Mouse (Mus musculus) heart, postnatal 0 days (tissue): ENCODE data around the gene Tent5b. TPM values are rescaled to one million over a fixed set of nuclear protein-coding genes. Genes with fewer than 3 reads are reported as not detected.

ENCODE experiments used
- ATAC-seq: fragments of 200-750 bp; cut with Nextera tagmentation; 2 replicates; pipeline ENCODE4 v1.8.0; 2017; ENCODE audit warnings: low read depth, moderate number of reproducible peaks, moderate library complexity; ENCODE audit not compliant: insufficient read depth
- DNase-seq: peaks from one replicate; pipeline ENCODE4 v3.0.0-alpha.2; 2016; ENCODE audit warnings: low spot score
- H3K27ac ChIP-seq: fragments of 300-500 bp; sonication (generic); 2 replicates; pipeline ENCODE4 v1.5.1; 2014; ENCODE audit warnings: low read depth, mild to moderate bottlenecking
- H3K27me3 ChIP-seq: fragments of 300-500 bp; sonication (generic); 2 replicates; pipeline ENCODE4 v1.6.1; 2014; ENCODE audit warnings: low read length, mixed read lengths; ENCODE audit not compliant: control insufficient read depth, insufficient read depth
- H3K36me3 ChIP-seq: fragments of 300-500 bp; sonication (generic); replicated peaks from 2 replicates; pipeline ENCODE4 v1.6.1; 2014; ENCODE audit warnings: low read length, mixed read lengths; ENCODE audit not compliant: control insufficient read depth, insufficient read depth
- H3K4me1 ChIP-seq: fragments of 300-500 bp; sonication (generic); 2 replicates; pipeline ENCODE4 v1.6.1; 2014; ENCODE audit warnings: antibody characterized with exemption; ENCODE audit not compliant: control insufficient read depth, insufficient read depth
- H3K4me2 ChIP-seq: fragments of 300-500 bp; sonication (generic); 2 replicates; pipeline ENCODE4 v1.6.1; 2014; ENCODE audit warnings: low read depth, mild to moderate bottlenecking, low read length, moderate library complexity
- H3K4me3 ChIP-seq: fragments of 300-500 bp; sonication (generic); 2 replicates; pipeline ENCODE4 v1.5.1; 2014; ENCODE audit warnings: low read depth, low read length
- H3K9ac ChIP-seq: fragments of 300-500 bp; sonication (generic); replicated peaks from 2 replicates; pipeline ENCODE4 v1.6.1; 2014; ENCODE audit warnings: low read depth, low read length, mixed read lengths
- H3K9me3 ChIP-seq: fragments of 300-500 bp; sonication (generic); replicated peaks from 2 replicates; pipeline ENCODE4 v1.6.1; 2016; ENCODE audit warnings: low read length; ENCODE audit not compliant: control insufficient read depth
- CTCF ChIP-seq: IDR thresholded peaks from 2 replicates; pipeline ENCODE4 v1.5.1; 2016; ENCODE audit warnings: antibody characterized with exemption, control low read depth, low read depth
- EP300 ChIP-seq: IDR thresholded peaks from 2 replicates; pipeline ENCODE4 v1.6.1; 2016; ENCODE audit warnings: antibody characterized with exemption, low read depth
- WGBS: fragments of 180-500 bp; shearing (Covaris S2); extraction: QIAGEN DNeasy Blood & Tissue Kit; methylation state at CpG from one replicate; pipeline ENCODE4 v1.1.7; 2014; 5-methylcytosine and 5-hydroxymethylcytosine counted together
- polyA plus RNA-seq: library from polyadenylated mRNA; unstranded; fragments of >200 nt; fragmentation: Nextera tagmentation; extraction: Ambion mirVana; gene quantifications from 2 replicates; pipeline ENCODE4 v1.2.1, GENCODE M21; 2015
- total RNA-seq: library from RNA; depleted of rRNA; stranded (reverse); fragments of >200 nt; gene quantifications from 2 replicates; pipeline ENCODE4 v1.2.3, GENCODE M21; 2014; ENCODE audit warnings: low replicate concordance

Gene Tent5b
- total and polyA plus RNA-seq, 2 experiments from 2014 or later, result 1.4 to 33.3 TPM

- WGBS, result 82% methylated on average over 20 of the region's 20 CpGs
- TF ChIP-seq EP300, result no peak
- no peak for TF ChIP-seq CTCF
These were observed 8.9 kb downstream of the Tent5b start for GRCm38 (mm10) chr4:133488619-133489392.

GRCm38 (mm10) chr4:133489489-133490245 lies 9.7 kb downstream of the Tent5b start:
- peak; percentile 61 for DNase-seq
- 36% methylated on average over 4 of the region's 4 CpGs for WGBS
- H3K36me3 ChIP-seq, result 0 out of 2 replicates have a peak, but pooled peaks cover 10% of the 10 kb centered on the region
- no peak overlapping the region for H3K4me2 ChIP-seq
- no peak overlapping the region for H3K9ac ChIP-seq
- peak; percentile 22 for ATAC-seq
- no peak for TF ChIP-seq CTCF
- TF ChIP-seq EP300, result peak; percentile 29; the same call in 1 of the 2 replicates
- H3K4me1 ChIP-seq, result peaks cover 25% of the 10 kb centered on the region
- H3K27me3 ChIP-seq, result no peaks in the 10 kb centered on the region
- H3K27ac ChIP-seq, result peak overlapping the region; percentile 66
- H3K9me3 ChIP-seq, result no peaks in the 10 kb centered on the region
- no peak overlapping the region for H3K4me3 ChIP-seq

More at GRCm38 (mm10) chr4:133488619-133489392, 8.9 kb downstream of the Tent5b start:
- ATAC-seq (no peak), DNase-seq (no peak)
- Histone ChIP-seq H3K4me2 (no peak overlapping the region), H3K9me3 (no peaks in the 10 kb centered on the region), H3K9ac (no peak overlapping the region), H3K27ac (no peak overlapping the region; the same call in 1 of the 2 replicates), H3K27me3 (no peaks in the 10 kb centered on the region; the same call in 1 of the 2 replicates), H3K36me3 (0 out of 2 replicates have a peak, but pooled peaks cover 10% of the 10 kb centered on the region), H3K4me3 (no peak overlapping the region), H3K4me1 (peaks cover 33% of the 10 kb centered on the region)

GRCm38 (mm10) chr4:133491800-133492199 lies 11.9 kb downstream of the Tent5b start:
- 14% methylated on average over 10 of the region's 10 CpGs for WGBS
- no peak for TF ChIP-seq CTCF
- peak; percentile 58; the same call in 1 of the 2 replicates for TF ChIP-seq EP300
- no peak overlapping the region for H3K4me3 ChIP-seq
- DNase-seq (peak; percentile 90), ATAC-seq (peak; percentile 69)
- peaks cover 15% of the 10 kb centered on the region for H3K27me3 ChIP-seq
- H3K4me2 ChIP-seq, result peak overlapping the region; percentile 35
- peaks cover 24% of the 10 kb centered on the region for H3K4me1 ChIP-seq
- H3K36me3 ChIP-seq, result 0 out of 2 replicates have a peak, but pooled peaks cover 10% of the 10 kb centered on the region
- 0 out of 2 replicates have a peak overlapping the region, but pooled peaks have one; percentile 8 for H3K9ac ChIP-seq
- H3K27ac ChIP-seq, result peak overlapping the region; percentile 78
- no peaks in the 10 kb centered on the region for H3K9me3 ChIP-seq

DNA sequence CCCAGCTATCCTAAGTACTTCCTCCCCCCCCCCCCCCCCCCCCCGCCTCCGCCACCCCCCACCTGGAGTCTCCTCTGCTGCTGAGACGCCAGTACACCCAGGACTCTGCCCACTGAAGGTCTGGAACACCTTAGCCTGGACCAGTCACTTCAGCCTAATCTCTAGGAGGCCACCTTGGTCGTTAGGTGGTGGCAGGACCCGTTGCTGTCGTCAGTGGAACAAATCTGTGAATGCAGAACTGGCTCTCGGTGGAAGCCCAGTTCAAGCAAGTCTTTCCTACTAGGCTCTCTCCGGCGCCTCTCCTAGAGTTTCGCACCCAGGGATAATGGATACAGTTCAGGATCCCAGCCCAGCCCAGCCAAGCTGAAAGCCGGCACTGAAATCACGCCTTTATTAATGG lies 14.0 kb downstream of the Tent5b start:
- H3K9me3 ChIP-seq, result no peaks in the 10 kb centered on the region
- no peak for TF ChIP-seq EP300
- TF ChIP-seq CTCF, result no peak
- peaks cover 36% of the 10 kb centered on the region for H3K27me3 ChIP-seq
- peak overlapping the region; percentile 2; the same call in 1 of the 2 replicates for H3K9ac ChIP-seq
- 19% methylated on average over 9 of the region's 12 CpGs for WGBS
- ATAC-seq (no peak), DNase-seq (no peak)
- peaks cover 33% of the 10 kb centered on the region for H3K4me1 ChIP-seq
- no peaks in the 10 kb centered on the region for H3K36me3 ChIP-seq
- H3K4me3 ChIP-seq, result peak overlapping the region; percentile 32
- H3K27ac ChIP-seq, result peak overlapping the region; percentile 67
- H3K4me2 ChIP-seq, result peak overlapping the region; percentile 60

- peak overlapping the region; percentile 60 for H3K4me2 ChIP-seq
- H3K27ac ChIP-seq, result peak overlapping the region; percentile 67
- H3K27me3 ChIP-seq, result peaks cover 41% of the 10 kb centered on the region
- under 1% methylated on average over 12 of the region's 12 CpGs for WGBS
- no peak for TF ChIP-seq EP300
- TF ChIP-seq CTCF, result peak; percentile 96
- 0 out of 2 replicates have a peak overlapping the region, but pooled peaks have one; percentile 2 for H3K9ac ChIP-seq
- no peaks in the 10 kb centered on the region for H3K9me3 ChIP-seq
- no peaks in the 10 kb centered on the region for H3K36me3 ChIP-seq
- peak; percentile 54 for ATAC-seq
- H3K4me1 ChIP-seq, result peaks cover 30% of the 10 kb centered on the region
- peak; percentile 90 for DNase-seq
- H3K4me3 ChIP-seq, result peak overlapping the region; percentile 32
These were observed 14.5 kb downstream of the Tent5b start for GRCm38 (mm10) chr4:133494432-133494831.
